Mouse (Mus musculus) testis, postnatal 14 days (tissue): ENCODE results near the gene Pde5a.

ENCODE experiments used
- DNase-seq: peaks from one replicate; pipeline ENCODE4 v3.0.0; 2021; ENCODE audit warnings: low spot score

Gene Pde5a

DNA sequence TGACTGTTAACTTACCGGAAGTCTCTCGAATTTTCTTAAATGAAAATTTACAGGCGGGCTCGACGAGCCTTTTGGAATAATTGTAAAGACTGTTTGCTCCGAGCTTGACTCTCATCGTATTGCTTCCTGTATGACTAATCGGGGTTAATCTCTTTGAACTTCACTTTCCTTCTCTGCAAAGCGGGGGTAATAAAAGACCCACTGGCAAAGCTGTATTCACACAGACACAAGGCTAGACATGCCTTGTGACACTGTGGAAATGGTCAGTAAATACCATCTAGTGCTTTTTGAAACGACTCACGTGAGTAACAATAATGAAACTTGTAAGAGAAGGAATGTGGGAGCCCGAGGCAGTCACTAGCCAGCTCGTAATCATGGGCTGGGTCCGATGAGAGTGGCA, 35.0 kb downstream of the Pde5a start:
- no peak for DNase-seq

DNA sequence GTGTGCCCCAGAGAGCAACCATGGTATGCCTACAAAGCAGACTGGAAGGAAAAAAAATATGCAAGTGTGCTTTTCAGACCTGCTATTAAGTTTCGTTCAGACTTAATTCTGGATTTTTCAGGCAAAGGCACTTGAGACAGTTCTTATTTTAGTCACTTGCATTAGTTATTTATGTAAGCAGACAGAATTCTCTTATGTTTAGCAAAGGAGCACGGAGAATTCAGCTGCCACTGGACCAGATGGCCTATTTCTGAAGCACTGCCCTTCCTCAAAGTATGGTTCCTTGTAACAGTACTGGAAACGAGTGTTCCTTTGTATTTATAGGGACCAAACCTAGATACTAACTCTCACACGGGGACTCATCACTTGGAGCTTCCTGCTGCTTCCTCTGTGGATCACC, 38.2 kb downstream of the Pde5a start:
- DNase-seq: no peak

DNA sequence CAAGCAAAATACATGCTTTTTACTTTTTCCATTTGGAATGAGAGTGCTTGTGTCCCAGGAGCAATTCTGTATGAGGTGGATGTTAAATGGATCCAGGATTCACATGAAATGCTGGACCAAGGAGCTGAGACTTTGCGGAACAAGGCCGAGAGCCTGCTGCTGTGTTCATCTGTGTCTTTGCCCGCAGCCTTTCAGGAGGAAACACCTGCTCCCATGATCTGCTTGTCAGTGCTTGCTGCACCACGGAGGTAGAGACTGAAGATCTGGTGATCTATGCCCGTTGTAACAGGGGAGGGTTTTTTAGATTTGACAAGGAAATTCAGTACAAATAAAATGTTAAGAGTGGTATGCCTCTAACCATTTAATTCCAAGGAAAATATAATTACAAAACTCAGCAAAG, 39.1 kb downstream of the Pde5a start:
- no peak for DNase-seq

DNA sequence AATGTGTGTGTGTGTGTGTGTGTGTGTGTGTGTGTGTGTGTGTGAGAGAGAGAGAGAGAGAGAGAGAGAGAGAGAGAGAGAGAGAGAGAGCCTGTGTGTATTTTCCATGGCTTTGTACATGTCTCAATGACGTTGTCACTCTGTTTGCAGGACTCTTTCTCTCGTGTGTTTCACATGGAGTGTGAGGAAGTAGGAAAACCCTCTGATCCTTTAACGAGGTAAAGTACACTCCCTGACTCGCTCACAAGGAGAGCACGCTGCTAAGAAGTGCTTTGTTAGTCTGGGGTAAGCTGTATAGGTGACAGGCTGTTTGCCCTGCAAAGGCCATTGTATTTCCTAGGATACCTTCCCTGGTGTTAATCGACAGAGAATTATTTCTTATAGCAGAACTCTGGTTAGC, 52.7 kb downstream of the Pde5a start:
- DNase-seq: no peak

DNA sequence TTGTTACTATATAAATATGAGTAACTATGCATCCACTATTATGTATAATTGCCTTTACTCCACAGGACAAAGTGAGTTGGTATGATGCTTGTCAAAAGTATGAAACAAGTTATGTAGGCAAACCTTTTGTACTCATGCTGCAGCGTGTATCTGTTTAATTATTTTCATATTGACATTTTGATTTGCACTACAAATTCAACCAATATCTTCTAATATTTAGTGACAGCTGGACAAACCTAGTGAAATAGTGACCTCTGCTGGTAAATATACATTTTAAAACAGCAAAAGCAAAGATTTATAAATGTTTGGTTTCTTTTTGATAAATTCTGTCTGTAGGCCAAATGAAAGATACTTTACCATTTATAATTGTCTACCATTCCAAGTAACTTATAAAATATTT, 55.5 kb downstream of the Pde5a start:
- no peak for DNase-seq

DNA sequence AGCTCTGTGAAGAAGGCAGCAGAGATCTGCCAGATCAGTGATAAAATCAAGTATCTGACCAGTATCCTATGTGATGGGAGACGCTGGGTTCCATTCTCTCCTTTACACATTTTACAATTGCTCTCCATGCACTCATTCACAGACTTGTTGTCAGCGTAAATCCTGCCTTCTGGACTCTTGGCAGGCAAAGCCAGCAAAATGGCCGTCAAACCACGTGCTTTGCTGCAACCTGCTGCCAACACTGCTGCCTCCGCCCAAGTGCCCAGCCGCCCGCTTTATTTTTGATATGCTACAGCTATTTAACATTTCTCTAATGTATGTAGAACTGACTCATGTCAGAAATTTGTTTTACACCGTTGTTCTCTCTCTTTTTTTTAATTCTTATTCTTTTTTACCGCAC, 59.6 kb downstream of the Pde5a start:
- no peak for DNase-seq

DNA sequence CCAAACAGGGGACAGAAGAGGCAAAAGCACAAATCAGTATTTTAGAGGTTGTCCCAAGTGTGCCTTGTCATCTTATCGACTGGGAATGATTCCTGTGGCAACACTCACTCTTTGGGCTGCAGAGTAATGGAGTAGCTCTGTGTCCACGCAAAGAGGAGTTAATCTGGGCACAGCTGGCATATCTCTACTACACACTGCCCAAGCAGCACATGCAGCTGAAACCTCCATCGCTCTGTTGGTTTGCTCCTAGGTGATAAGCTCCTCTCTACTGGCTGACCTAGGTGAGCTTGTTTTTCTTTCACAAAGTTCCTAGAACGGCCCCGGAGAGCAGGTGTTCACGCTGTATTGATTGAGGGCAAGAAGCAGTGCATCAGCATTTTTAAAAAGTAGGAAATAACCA, 60.8 kb downstream of the Pde5a start:
- no peak for DNase-seq

DNA sequence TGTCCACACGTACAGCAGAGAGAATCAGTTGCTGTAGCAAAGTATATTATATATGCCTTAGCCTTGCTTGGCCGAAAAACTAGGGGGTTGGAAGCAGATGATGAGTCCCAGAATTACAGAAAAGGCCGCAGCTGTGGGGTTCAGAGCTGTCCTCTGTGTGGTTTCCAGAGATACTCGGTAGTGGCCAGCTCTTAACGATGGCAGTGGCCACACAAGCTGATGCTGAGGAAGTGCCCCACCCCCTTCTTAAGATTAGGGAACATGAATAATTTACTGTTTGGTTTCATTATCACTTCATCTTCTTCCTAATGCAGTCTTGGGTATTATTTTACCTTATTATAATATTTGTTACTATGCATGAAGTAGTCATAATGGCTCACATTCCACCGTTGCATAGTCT, 71.3 kb downstream of the Pde5a start:
- DNase-seq: no peak

DNA sequence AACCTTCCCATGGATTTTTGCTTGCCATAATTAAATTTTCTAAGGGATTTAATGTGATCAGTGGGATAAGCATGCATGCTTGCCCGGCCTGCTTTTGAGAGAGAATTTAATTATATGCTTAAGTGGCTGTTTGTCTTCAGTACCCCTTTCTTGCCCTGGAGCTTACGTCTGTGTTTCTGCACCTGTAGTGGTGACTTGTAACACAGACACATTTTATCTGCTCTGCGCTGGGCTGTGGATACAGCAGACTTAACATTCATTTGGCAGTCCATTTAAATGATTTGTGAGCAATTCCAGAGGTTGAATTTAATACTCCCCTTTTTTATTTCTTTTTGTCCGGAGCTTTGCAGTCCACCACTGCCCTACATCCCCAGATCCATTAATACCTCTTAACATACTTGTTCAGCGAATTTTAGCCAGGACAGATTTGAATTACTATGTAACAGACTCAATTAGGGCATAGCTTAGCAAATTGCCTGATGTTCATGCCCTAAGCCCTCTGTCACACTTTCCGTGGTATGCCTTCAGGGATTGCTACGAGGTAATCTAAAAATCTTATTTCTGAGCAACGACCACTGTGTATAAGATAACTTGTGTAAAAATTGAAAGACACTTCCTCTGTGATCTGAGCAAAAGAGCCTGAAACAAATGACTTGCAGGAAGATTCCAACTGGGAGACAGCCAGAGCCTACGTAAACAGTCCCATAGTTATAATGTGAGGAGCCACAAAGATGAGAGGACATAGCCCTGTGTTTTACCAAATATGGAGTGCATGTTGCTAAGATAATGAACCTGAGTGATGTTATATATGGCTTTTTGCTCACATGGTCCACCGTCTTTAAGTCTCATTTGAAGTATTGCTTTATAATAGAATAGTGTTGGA, 72.0 kb downstream of the Pde5a start:
- DNase-seq: no peak

DNA sequence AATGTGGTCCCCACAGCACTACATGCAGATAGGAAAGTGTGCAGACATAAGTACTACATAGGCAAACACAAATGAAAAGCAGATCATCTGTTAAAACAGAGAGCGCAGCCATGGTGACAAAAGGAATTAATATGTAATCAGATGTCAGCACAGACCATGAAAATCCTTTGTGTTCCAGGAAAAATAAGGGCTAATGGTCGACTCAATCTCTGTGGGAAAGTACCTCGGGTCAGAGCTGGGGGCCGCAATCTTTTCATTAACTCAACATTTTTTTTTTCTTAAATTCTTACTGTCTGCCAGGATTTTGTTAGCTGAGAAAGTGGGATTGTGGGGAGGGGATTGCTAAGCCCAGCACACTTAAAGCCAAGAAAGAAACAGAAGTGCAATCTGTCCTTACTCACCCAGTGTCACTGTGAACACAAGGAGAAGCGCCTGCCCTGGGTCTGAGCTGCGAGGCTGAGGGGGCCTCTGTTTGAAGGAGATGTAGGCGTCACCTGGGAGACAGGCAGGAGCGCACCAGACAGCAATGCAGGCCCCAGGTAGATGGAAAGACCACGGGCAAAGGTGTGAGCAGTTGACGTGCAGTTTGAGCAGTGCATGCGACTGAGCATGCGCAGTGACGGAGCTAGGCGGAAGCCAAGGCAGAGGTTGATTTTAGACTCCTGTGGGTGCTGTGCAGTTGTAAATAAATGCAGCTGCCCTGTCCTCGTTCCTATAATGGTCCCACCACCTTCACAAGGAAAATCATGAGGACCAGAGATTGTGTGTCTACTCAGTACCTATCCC, 72.9 kb downstream of the Pde5a start:
- no peak for DNase-seq

DNA sequence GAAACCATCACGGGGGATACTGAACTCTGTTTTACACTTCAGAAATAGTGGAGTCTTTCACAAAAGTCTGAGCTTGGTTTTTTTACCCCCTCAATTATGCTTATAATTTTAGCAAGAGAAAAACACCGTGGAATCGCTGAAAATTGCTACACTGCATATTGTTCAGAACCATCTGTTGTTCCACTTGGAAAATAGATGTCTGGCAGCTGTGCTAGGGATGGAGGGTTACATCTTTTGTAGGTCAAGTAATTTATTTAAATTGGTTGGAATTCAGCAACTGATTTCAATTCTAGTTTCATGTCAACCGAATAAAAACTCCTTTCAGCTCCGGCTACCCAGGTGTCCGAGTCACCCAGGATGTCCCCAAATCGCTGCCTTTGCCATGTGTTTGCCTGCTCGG, 78.6 kb downstream of the Pde5a start:
- DNase-seq: no peak

DNA sequence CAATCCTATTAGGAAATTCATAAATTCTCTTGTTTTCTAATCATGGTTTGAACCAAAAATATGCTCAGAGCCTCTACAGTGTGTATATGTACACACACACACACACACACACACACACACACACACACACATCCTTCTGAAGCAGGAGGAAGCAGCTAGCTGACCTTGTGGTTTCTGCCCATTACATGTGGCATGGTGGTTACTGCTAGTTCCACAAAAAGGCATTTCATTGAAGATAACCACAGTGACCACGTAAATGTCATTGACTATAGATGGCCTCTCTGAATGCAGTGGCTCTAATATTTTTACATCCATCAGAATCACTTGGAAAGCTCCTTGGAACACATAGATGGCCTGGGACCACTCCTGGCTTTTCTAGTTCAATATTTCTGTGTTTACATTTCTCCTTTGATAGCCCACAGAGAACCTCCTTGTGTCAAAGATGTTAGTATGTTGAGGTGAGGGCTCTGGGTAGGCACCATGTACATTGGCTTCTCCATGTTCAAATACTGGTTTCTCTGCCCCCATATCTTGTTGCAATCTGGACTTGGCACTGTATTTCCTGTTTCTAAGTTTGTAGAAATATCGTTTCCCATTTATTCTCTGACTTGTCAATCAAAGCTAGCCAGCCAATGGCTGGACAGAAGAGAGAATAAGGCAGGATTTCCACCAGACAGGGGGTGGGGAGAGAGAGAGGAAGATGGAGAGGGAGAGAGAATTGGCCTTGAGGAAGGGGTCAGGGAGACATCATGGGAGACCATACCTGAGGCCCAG, 81.5 kb downstream of the Pde5a start:
- no peak for DNase-seq

DNA sequence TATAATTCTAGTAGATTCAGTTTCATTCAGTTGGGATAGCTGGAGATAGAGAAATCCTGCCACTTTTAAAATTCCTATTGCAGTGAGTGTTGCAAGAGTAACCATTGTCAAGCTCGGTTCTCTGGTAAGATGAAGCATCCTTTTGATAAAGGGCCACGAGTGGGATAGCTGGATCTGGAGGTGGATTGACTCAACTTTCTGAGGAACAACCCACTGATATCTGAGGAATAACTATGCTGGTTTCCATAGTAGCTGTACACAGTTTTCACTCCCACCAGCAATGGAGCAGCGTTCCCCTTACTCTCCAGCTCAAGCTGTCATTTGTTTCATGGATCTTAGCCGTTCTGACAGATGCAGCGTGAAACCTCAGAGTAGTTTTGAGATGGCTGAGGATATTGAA, 82.2 kb downstream of the Pde5a start:
- DNase-seq: no peak

DNA sequence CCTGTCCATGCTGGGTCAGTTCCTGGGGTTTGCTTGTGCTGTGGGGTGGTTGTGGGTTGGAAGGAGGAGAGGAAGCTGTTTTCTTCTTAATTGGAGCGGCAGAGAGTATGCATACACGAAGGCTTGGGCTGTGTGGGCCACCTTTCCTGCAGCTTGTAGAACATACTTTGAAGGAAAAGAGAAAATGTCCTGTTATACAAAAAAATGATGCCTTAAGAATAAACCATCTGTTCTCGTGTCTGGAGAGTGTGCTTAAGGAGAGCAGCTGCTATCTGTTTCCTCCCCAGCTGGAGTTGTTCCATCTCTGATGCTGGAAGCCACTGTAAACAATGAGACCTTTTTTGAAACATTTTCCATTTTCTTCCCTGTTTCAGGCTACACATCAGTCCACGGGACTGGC, 85.8 kb downstream of the Pde5a start:
- DNase-seq: no peak

DNA sequence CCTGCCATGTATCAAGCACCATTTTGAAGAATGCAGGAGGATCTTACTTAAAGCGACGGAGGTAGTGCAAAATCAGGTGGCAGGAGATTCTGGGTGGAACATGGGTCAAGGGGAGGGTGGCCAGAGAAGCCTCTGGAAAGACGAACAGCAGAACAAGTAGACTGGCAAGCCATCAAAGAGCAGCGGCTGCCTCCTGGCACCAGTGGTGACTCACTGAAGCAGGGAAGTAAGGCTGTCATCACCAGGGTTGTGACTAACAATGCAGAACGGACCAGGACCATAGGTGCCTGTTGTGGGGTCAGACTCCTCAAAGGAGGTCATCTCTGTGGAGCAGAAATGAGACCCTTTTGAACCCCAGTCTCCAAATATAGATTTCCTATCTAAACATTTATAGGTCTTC, 89.5 kb downstream of the Pde5a start:
- no peak for DNase-seq

DNA sequence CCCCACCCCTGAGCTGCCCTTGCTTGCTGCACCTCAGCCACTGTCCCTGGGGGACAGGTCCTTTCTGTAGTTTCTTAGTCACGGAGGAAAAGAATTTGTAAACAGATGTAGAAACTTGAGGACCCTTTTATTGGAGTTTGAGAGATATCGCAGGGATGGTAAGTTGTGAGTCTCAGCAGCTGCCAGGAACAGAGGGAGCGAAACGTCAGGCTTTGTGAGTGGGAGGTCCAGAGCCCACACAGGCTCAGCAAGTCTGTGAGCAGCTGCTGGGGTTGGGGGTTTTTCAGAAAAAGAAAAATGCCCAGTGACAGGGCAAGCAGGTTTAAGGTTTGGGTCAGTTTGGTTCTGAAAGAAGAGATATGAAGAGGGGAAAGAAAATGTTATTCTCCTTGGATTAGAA, 92.0 kb downstream of the Pde5a start:
- no peak for DNase-seq

DNA sequence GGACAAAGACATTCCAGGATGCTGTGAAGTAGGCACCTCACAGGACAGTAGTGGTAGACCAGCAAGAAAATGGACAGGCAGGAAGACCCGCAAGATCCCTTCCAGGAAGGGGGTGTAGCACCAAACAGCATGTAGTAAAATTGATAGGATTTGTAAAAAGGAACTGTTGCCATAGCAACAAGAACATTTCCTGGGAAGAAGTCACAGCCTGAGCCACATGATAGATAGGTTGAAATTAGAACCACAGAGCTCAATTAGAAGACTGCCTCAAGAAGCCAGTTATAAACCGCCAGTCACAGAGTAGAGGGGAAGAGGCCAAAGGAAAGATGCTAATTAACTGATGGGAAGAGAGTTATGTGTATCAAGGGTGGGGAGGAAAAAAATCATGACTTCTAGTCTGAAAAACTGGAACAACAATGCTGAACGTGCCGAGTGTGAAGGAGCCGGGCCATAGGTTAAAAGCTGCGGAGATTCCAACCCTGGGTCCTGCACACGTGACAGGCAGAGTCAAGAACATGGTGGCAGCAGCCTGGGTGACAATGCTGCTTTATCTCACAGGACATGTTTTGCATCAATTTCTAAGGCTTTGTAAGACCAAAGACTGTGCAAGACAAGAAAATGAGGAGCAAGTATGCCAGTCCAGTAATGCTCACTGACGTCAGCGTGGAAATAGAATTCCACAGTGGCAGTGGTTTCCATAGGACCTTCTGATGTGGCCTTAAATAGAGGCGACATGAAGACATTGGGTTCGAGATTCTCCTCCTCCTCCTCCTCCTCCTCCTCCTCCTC, 99.7 kb downstream of the Pde5a start:
- DNase-seq: no peak

DNA sequence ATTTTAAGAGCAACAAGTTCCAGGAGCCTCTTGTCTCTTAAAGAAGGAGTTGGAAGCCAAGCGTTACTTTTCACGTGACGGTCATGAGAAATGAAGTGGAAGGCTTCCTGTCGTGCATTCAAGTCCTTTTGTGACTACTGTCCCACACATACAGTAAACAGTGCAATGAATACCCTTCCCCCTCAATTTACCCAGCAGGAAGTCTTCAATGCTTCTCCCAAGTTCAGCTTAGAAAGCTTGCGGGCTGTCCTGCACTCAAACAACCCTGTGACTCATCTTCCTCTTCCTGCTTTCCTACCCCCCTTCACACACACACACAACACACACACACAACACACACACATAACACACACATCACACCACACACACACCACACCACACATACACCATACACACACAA, 105.8 kb downstream of the Pde5a start:
- DNase-seq: no peak

DNA sequence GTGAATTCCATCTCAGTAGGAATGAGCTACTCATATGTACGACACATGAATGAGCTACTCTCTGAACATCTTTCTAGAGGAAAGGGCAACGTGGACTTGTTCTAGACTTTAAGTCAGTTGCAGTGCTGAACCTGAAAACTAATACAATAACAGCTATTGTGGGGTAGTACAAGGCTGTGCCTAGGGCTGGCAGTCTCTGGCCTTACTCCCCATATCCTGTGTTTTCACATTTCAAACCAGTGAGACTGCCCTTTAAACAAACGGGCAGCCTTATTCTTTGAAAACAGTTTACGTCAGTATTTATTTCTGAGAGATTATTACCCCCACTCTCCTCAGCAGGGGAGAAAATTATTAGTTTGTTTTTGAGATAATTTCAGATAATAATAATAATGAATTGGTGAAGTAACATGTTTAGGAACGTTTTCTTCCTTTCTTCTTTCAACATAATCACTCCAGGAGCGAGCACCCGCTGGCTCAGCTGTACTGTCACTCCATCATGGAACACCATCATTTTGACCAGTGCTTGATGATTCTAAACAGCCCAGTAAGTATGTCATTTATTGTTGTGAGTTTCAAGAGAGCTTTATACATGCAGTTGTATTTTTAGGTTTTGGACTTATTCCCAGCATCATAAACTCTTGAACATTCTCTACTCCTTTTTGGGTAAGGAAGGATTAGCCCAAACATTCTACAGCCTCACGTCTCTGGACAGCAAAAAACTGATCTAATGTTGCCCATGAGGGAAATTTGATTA, 106.5 kb downstream of the Pde5a start:
- DNase-seq: no peak

DNA sequence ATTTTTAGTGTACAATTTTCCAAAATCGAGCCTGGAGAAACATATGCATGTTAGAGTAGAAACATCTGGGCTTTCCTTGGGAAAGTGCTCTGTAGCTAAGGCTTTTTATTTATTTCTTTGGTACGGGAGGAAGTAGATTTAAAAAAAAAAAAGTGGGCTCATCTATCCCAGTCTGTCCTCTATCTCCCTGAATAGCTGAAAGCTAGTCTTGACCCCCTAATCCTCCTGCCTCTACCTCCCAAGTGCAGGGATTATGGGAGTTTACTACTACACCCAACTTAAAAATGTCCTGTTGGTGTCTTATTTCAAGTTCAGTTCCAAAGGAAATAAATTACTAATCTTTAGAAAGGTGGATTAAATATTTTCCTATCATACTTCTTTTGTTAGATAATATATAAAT, 108.9 kb downstream of the Pde5a start:
- no peak for DNase-seq

DNA sequence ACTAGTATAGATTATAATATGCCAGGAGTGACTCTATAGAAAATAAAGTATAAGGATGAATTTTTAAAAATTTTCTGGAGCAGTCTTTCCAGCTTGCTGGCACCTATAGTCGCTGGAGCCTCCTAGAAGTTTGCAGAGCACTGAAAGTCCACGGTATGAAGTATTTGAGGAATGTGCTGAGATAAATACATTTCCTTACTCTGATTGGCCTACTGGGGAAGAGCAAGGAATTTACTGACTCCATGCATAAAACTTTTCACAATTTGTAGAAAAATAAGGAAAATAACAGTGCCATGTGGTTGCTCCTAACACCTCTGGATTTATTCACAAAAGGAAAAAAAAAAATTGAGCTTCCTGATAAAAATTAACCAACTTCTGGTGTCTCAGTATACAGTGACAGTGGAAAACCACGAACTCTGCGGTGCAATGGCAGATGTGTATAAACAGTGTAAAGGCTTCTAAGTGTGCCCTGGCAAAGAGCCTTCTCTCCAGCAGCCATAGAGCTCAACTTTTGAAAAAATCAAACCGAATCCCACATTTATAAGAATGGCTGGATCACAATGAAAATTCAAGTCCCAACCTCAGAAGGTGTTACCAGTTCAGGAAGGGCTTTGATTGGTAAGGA, 119.8 kb downstream of the Pde5a start:
- DNase-seq: no peak
